Mouse (Mus musculus) CD4-positive helper T cell, adult 2 months (primary cell): ENCODE measurements at regions not wholly inside any gene's neighbourhood (a gene's known extent, or its start where the extent isn't known, plus 50 kb on each side); places are given as distances from the start of the nearest gene placed in this dataset.

Experiments used
- DNase-seq: peaks from one replicate; pipeline ENCODE4 v3.0.0-alpha.2; 2012; ENCODE audit warnings: low read depth, missing footprints, low spot score

- no peak for DNase-seq
Measured at GRCm38 (mm10) chr2:46678366-46678765, 1561.2 kb upstream of the Zeb2 start.

- no peak for DNase-seq
Measured at GRCm38 (mm10) chr2:46669517-46670291, 1552.5 kb upstream of the Zeb2 start.

- no peak for DNase-seq
Measured at GRCm38 (mm10) chr2:46666990-46667337, 1549.8 kb upstream of the Zeb2 start.

GRCm38 (mm10) chr2:46666084-46666989 lies 1549.1 kb upstream of the Zeb2 start:
- no peak for DNase-seq

GRCm38 (mm10) chr2:46661876-46662275 lies 1544.7 kb upstream of the Zeb2 start:
- no peak for DNase-seq

GRCm38 (mm10) chr2:46660577-46660976 lies 1543.4 kb upstream of the Zeb2 start:
- no peak for DNase-seq

GRCm38 (mm10) chr2:46655289-46655688 lies 1538.1 kb upstream of the Zeb2 start:
- DNase-seq: no peak

- no peak for DNase-seq
Measured at GRCm38 (mm10) chr2:46652616-46653015, 1535.4 kb upstream of the Zeb2 start.

- no peak for DNase-seq
Measured at GRCm38 (mm10) chr2:46646366-46646765, 1529.2 kb upstream of the Zeb2 start.

- DNase-seq: no peak
Measured at GRCm38 (mm10) chr2:46609217-46609616, 1492.0 kb upstream of the Zeb2 start.

- no peak for DNase-seq
Measured at GRCm38 (mm10) chr2:46581773-46582172, 1464.6 kb upstream of the Zeb2 start.

GRCm38 (mm10) chr2:46570416-46570815 lies 1453.2 kb upstream of the Zeb2 start:
- DNase-seq: no peak

GRCm38 (mm10) chr2:46533395-46533794 lies 1416.2 kb upstream of the Zeb2 start:
- DNase-seq: no peak

GRCm38 (mm10) chr2:46530686-46531085 lies 1413.5 kb upstream of the Zeb2 start:
- no peak for DNase-seq

- DNase-seq: no peak
Measured at GRCm38 (mm10) chr2:46525223-46525622, 1408.0 kb upstream of the Zeb2 start.

GRCm38 (mm10) chr2:46524625-46525024 lies 1407.4 kb upstream of the Zeb2 start:
- DNase-seq: no peak

GRCm38 (mm10) chr2:46521147-46521965 lies 1404.2 kb upstream of the Zeb2 start:
- DNase-seq: no peak

GRCm38 (mm10) chr2:46512237-46513028 lies 1395.2 kb upstream of the Zeb2 start:
- no peak for DNase-seq

- no peak for DNase-seq
Measured at GRCm38 (mm10) chr2:46506951-46507350, 1389.8 kb upstream of the Zeb2 start.

GRCm38 (mm10) chr2:46503074-46503473 lies 1385.9 kb upstream of the Zeb2 start:
- DNase-seq: no peak

GRCm38 (mm10) chr2:46492299-46492698 lies 1375.1 kb upstream of the Zeb2 start:
- DNase-seq: no peak
